Mouse (Mus musculus) embryonic fibroblast, embryonic 13.5 days (primary cell): Measurements from ENCODE around the gene Cacnb2. TPM values are rescaled to one million over a fixed set of nuclear protein-coding genes. Genes with fewer than 3 reads are reported as not detected.

Experiments used
- H3K27ac ChIP-seq: 2 replicates; pipeline ENCODE4 v1.5.1; 2012; ENCODE audit warnings: low read length, control low read depth, inconsistent platforms; ENCODE audit not compliant: insufficient read depth
- H3K4me1 ChIP-seq: 2 replicates; pipeline ENCODE4 v1.6.1; 2011; ENCODE audit warnings: low read length; ENCODE audit not compliant: control insufficient read depth, insufficient read depth
- H3K4me3 ChIP-seq: 2 replicates; pipeline ENCODE4 v1.5.1; 2011; ENCODE audit warnings: mild to moderate bottlenecking, control low read depth, low read length; ENCODE audit not compliant: insufficient read depth
- CTCF ChIP-seq: IDR thresholded peaks from 2 replicates; pipeline ENCODE4 v1.5.1; 2011; ENCODE audit warnings: mild to moderate bottlenecking, control low read depth, low read length, moderate library complexity, borderline replicate concordance; ENCODE audit not compliant: insufficient read depth
- POLR2A ChIP-seq: IDR thresholded peaks from 2 replicates; pipeline ENCODE4 v1.6.1; 2011; ENCODE audit warnings: low read depth, mild to moderate bottlenecking, control low read depth, low read length, moderate library complexity
- polyA plus RNA-seq: library from polyadenylated mRNA; stranded (reverse); fragments of >200 nt; gene quantifications from 2 replicates; pipeline ENCODE4 v1.2.4, GENCODE M21; 2011; ENCODE audit warnings: low read depth; ENCODE audit not compliant: missing spikeins, insufficient read length

The Cacnb2 gene
- polyA plus RNA-seq, 1 experiment = 5.1 TPM

- no peaks in the 10 kb centered on the region for H3K4me1 ChIP-seq
- no peak overlapping the region for H3K4me3 ChIP-seq
- no peak overlapping the region for H3K27ac ChIP-seq
- TF ChIP-seq CTCF (no peak), POLR2A (no peak)
Observed at GRCm38 (mm10) chr2:14851383-14851782, 248.5 kb downstream of the Cacnb2 start.

DNA sequence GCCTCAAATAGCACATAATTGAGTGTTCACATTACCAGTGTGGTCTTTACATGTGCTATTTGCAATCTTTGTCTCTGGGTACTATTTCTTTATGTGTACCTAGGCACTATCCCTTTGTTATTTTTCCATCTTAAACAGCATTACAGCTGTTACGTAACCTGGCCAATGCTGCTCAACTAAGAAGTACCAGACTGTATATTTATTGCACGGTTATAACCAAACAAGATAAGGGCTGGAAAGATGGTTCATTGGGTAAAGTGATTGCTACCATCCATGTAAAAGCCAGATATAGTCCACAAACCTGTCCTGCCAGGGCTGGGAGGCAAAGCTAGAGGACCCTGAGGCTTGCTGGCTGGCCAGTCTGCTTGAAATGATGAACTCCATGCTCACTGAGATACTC is 251.2 kb downstream of the Cacnb2 start:
- TF ChIP-seq CTCF = no peak
- TF ChIP-seq POLR2A = no peak
- Histone ChIP-seq H3K4me1 (no peaks in the 10 kb centered on the region), H3K27ac (no peak overlapping the region), H3K4me3 (no peak overlapping the region)

GRCm38 (mm10) chr2:14858301-14858700 is 255.4 kb downstream of the Cacnb2 start:
- H3K4me1 ChIP-seq = no peaks in the 10 kb centered on the region
- H3K27ac ChIP-seq = no peak overlapping the region
- H3K4me3 ChIP-seq = no peak overlapping the region
- no peak for TF ChIP-seq POLR2A
- TF ChIP-seq CTCF = no peak

DNA sequence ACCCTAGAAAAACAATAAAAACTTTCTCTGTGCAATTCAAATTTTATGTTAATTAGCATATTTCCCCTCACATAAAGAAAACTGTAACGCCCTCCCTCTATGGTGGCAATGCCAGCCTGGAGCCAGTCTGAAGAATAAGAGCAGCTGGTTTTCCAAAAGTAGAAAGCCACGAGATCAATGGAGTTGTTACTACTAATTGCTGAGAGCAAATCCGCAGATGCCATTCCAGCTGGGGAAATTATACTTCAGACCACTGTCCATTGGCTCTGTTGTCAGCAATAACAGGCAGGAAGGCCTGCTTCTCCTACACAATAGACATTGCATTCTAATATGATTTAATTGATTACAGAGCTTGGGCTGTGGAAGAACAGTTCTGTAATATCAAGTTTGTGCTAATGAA is 257.5 kb downstream of the Cacnb2 start:
- no peak overlapping the region for H3K4me3 ChIP-seq
- no peaks in the 10 kb centered on the region for H3K4me1 ChIP-seq
- no peak for TF ChIP-seq CTCF
- TF ChIP-seq POLR2A = no peak
- no peak overlapping the region for H3K27ac ChIP-seq

DNA sequence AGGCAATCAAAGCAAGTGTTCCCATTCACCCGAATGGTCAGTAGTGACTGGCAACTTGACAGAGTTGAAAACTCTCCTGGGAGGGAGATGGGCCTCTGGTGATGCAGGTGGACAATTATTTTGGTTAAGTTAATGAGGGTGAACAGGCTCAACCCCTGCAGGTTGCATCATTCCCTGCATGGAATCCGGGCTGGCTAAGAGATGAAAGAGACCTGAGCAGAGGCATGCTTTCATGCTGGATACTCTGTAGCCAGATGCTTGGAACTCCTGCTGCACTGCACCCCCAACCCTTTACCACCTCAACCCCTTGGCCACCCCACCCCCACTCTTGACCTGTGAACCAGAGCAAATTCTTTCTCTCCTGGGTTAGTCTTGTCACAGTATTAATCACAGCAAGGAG is 258.7 kb downstream of the Cacnb2 start:
- H3K27ac ChIP-seq = no peak overlapping the region
- no peak overlapping the region for H3K4me3 ChIP-seq
- no peaks in the 10 kb centered on the region for H3K4me1 ChIP-seq
- TF ChIP-seq CTCF (no peak), POLR2A (no peak)

DNA sequence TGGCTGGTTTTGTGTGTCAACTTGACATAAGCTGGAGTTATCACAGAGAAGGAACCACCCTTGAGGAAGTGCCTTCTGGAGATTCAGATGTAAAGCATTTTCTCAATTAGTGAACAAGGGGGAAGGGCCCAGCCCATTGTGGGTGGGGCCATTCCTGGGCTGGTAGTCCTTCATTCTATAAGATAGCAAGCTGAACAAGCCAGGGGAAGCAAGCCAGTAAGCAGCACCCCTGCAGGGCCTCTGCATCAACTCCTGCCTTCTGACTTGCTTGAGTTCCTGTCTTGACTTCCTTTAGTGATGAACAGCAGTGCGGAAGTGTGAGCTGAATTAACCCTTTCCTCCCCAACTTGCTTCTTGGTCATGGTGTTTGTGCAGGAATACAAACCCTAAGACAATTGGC is 260.1 kb downstream of the Cacnb2 start:
- Histone ChIP-seq H3K27ac (no peak overlapping the region), H3K4me3 (no peak overlapping the region), H3K4me1 (no peaks in the 10 kb centered on the region)
- TF ChIP-seq CTCF (no peak), POLR2A (no peak)

DNA sequence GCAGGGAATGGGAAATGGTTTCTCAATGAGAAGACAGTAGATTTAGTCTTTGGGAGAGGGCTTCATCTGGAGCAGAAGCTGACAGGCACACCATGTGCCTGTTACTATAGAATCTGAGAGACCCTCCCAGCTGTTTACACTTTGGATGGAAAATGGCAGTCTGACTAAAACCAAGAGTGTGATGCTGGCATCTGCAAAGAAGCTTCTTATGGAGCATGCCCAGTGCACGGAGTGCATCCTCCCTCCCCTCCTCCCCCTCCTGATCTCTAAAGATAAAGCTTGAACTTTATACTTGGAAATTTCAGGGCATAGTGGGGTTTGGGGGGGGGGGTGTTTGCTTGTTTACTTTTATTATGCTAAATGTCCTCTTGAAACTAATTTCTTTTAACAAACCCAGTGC is 270.2 kb downstream of the Cacnb2 start:
- Histone ChIP-seq H3K4me3 (no peak overlapping the region), H3K27ac (no peak overlapping the region), H3K4me1 (no peaks in the 10 kb centered on the region; the same call in 1 of the 2 replicates)
- TF ChIP-seq CTCF (no peak), POLR2A (no peak)

DNA sequence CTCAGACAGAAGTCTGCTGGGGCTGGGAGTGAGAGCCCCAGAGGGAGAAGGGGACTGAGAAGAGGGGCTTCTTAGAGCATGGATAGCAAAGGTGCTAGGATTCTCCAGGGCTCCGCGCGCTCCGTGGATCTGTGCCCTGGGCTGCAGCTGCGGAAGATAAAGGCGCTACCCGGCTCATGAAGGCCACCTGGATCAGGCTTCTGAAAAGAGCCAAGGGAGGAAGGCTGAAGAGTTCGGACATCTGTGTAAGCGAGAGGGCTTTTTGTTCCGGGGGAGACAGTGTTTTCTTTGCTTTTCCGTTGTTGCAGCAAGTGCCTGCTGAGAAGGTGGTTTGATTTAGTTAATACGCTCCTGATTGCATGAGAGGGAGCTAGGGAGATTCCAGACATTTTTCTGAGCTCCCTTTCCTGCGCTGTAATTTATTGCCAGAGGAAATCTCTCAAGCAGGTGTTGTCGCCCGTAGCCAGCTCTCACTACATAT is 270.9 kb downstream of the Cacnb2 start:
- H3K27ac ChIP-seq = no peak overlapping the region
- no peak overlapping the region for H3K4me3 ChIP-seq
- TF ChIP-seq POLR2A (no peak), CTCF (no peak)
- H3K4me1 ChIP-seq = no peaks in the 10 kb centered on the region; the same call in 1 of the 2 replicates

- Histone ChIP-seq H3K27ac (no peak overlapping the region), H3K4me3 (no peak overlapping the region), H3K4me1 (no peaks in the 10 kb centered on the region; the same call in 1 of the 2 replicates)
- TF ChIP-seq CTCF = no peak
Observed at GRCm38 (mm10) chr2:14874281-14875037, 271.6 kb downstream of the Cacnb2 start.

GRCm38 (mm10) chr2:14875121-14875520 is 272.2 kb downstream of the Cacnb2 start:
- Histone ChIP-seq H3K4me1 (no peaks in the 10 kb centered on the region; the same call in 1 of the 2 replicates), H3K27ac (no peak overlapping the region), H3K4me3 (no peak overlapping the region)
- no peak for TF ChIP-seq POLR2A
- no peak for TF ChIP-seq CTCF

DNA sequence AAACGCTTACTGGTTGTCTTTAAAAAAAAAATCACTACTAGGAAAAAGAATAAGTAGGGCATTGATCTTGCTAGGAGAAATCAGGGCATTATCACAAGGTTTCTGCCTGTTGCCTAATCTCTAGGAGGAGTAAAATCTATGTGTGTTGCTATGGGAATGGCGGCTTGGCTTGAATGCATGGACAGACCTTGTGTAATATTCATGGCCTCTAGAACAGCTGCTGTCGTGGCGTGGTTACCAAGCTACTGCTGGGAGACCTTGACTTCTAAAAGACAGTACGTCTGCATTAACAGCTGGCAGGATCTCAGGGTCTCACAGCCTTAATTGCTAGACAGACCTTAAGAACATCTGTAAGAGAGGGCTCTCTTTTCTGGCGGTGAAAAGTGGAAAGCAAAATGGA is 272.7 kb downstream of the Cacnb2 start:
- no peaks in the 10 kb centered on the region; the same call in 1 of the 2 replicates for H3K4me1 ChIP-seq
- H3K4me3 ChIP-seq = no peak overlapping the region
- H3K27ac ChIP-seq = no peak overlapping the region
- TF ChIP-seq CTCF (no peak), POLR2A (no peak)
